ENCODE assay signal across 8 mouse cellular contexts in the genomic region with DNA sequence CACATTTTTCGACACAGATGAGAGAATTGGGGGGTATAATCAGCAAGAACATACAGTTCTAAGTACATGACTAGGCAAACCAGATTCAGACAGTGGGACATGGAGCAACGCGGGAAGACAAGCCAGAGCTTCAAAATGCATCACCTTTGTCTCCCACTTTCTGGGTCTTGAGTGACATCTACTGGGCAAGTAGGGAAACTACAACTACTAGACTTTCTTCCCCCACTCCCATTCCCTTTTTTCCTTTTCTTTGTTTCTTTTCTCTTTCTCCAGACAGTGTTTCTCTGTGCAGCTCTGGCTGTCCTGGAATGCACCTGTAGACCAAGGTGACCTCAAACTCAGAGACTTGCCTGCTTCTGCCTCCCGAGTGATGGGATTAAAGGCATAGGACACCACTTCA. TPM values are rescaled to one million over a fixed set of nuclear protein-coding genes. Genes with fewer than 3 reads are reported as not detected.
DNase-seq lines count a peak whose midpoint lies in the region; ATAC-seq and TF ChIP-seq lines count a peak whose summit lies in the region.

No protein-coding gene starts in this region.

- TF ChIP-seq CTCF in gastrocnemius, adult 2 months (IDR thresholded peaks at IDR 0.05), result peak; percentile 85
- peak; percentile 61 to 93 for TF ChIP-seq CTCF in CH12.LX (conservative IDR thresholded peaks at IDR 0.05 in 1 of 2, IDR thresholded peaks at IDR 0.05 in 1 of 2; ENCODE audit: low read depth in 2 of 2, low read length in 2 of 2)

- H3K9me3 ChIP-seq in CH12.LX (replicated peaks; ENCODE audit: low read length), result peaks cover 3% of the 10 kb centered on the region
- no peaks in the 10 kb centered on the region for H3K9me3 ChIP-seq in midbrain, embryonic 11.5 days (ENCODE audit: control insufficient read depth, low read length)

- H3K36me3 ChIP-seq in CH12.LX (replicated peaks in 1 of 2; ENCODE audit: control insufficient read depth in 1 of 2, insufficient read depth in 1 of 2, low read length in 1 of 2), result no peaks in the 10 kb centered on the region
- no peaks in the 10 kb centered on the region for H3K36me3 ChIP-seq in midbrain, embryonic 11.5 days (ENCODE audit: control insufficient read depth, insufficient read depth, low read length)

- TF ChIP-seq POLR2A in CH12.LX (IDR thresholded peaks at IDR 0.05; ENCODE audit: low read depth, low read length), result no peak

- no peak overlapping the region for H3K9ac ChIP-seq in CH12.LX (ENCODE audit: insufficient read depth, low read depth)
- no peak overlapping the region for H3K9ac ChIP-seq in midbrain, embryonic 11.5 days (ENCODE audit: low read length)

- in situ Hi-C loops in CH12.LX (cut with MboI; ENCODE audit: low pct_ligation_motif_present, low pct_unique_long_range_greater_than_20kb, low sequenced_read_pairs), result loop anchor here (10.0 kb wide), 1 partner anchor 152 kb away; no protein-coding TSS in a partner anchor

- intact Hi-C loops in gastrocnemius, adult 2 months (cut with DNase I), result loop anchor here (1.0 to 2.0 kb wide), 2 partner anchors 45 to 122 kb away; partner anchors contain the start of gene Rraga
- intact Hi-C loops in left cerebral cortex, postnatal 25 days (cut with DNase I), result loop anchor here (1.0 to 5.0 kb wide), 4 partner anchors 76 to 460 kb away; partner anchors contain the start of genes Haus6 and Rraga

- H3K4me1 ChIP-seq in CH12.LX (ENCODE audit: control insufficient read depth in 1 of 2, insufficient read depth in 2 of 2), result no peaks in the 10 kb centered on the region
- H3K4me1 ChIP-seq in midbrain, embryonic 11.5 days (ENCODE audit: control insufficient read depth, insufficient read depth, low read length), result no peaks in the 10 kb centered on the region

- no peak for TF ChIP-seq EP300 in CH12.LX (IDR thresholded peaks at IDR 0.05; ENCODE audit: low read length)

- peak; percentile 92 for ATAC-seq in granulocyte monocyte progenitor cell, adult 5-6 weeks (replicated peaks; ENCODE audit: poor library complexity, severe bottlenecking)
- ATAC-seq in midbrain, embryonic 11.5 days (ENCODE audit: low FRiP score), result peak; percentile 78

- H3K4me3 ChIP-seq in gastrocnemius, adult 2 months, result no peak overlapping the region
- H3K4me3 ChIP-seq in CH12.LX (replicated peaks in 1 of 3; ENCODE audit: low read depth in 2 of 3, low read length in 2 of 3, poor library complexity in 1 of 3), result no peak overlapping the region
- no peak overlapping the region for H3K4me3 ChIP-seq in midbrain, embryonic 11.5 days (ENCODE audit: low read depth, low read length)

- no peak overlapping the region for H3K27ac ChIP-seq in gastrocnemius, adult 2 months
- no peak overlapping the region for H3K27ac ChIP-seq in CH12.LX (ENCODE audit: insufficient read depth, low read depth)
- H3K27ac ChIP-seq in midbrain, embryonic 11.5 days (ENCODE audit: low read depth, low read length), result no peak overlapping the region

- WGBS in midbrain, embryonic 11.5 days, result 7% methylated on average over 4 of the region's 4 CpGs

- dilution Hi-C loops in CH12.LX (cut with MboI; ENCODE audit: extremely low pct_ligation_motif_present, extremely low pct_unique_long_range_greater_than_20kb, low sequenced_read_pairs), result no loop called here

- DNase-seq in gastrocnemius, adult 2 months, result peak; percentile 27
- no peak for DNase-seq in gastrocnemius, postnatal 4 days (ENCODE audit: low spot score in 2 of 2)
- DNase-seq in CH12.LX (ENCODE audit: extremely low read depth), result peak; percentile 64
- DNase-seq in cerebellum, adult 8-10 months, result peak; percentile 48
- DNase-seq in left cerebral cortex, postnatal 25 days (ENCODE audit: low spot score in 2 of 2), result peak; percentile 34 to 49
- DNase-seq in midbrain, embryonic 11.5 days (ENCODE audit: low spot score, missing footprints), result peak; percentile 93
- DNase-seq in thymus, postnatal 4 days, result peak; percentile 39

- peak; percentile 97 for TF ChIP-seq RAD21 in CH12.LX (IDR thresholded peaks at IDR 0.05; ENCODE audit: low read depth, low read length)

- no peaks in the 10 kb centered on the region for H3K27me3 ChIP-seq in CH12.LX (replicated peaks)
- H3K27me3 ChIP-seq in midbrain, embryonic 11.5 days (ENCODE audit: control insufficient read depth, insufficient read depth, low read length), result no peaks in the 10 kb centered on the region

- H3K79me2 ChIP-seq in CH12.LX (replicated peaks; ENCODE audit: control insufficient read depth, extremely low read depth, insufficient read depth, poor library complexity, severe bottlenecking), result no peaks in the 10 kb centered on the region

- H3K4me2 ChIP-seq in CH12.LX (ENCODE audit: insufficient read depth, low read depth, poor library complexity, severe bottlenecking), result no peak overlapping the region
- H3K4me2 ChIP-seq in midbrain, embryonic 11.5 days, result no peak overlapping the region

TF ChIP-seq in CH12.LX, 34 proteins besides CTCF, POLR2A, EP300 and RAD21:
- TF ChIP-seq ZC3H11A (IDR thresholded peaks at IDR 0.05; ENCODE audit: low read depth, low read length) (peak; percentile 52; the same call in 1 of the 2 replicates), RCOR1 (conservative IDR thresholded peaks at IDR 0.05; ENCODE audit: low read depth, low read length) (no peak), ZNF384 (IDR thresholded peaks at IDR 0.05; ENCODE audit: low read depth, low read length) (0 out of 2 replicates have a peak, but pooled peaks have one; percentile 18), E2F4 (IDR thresholded peaks at IDR 0.05; ENCODE audit: insufficient replicate concordance, low read depth, low read length) (peak; percentile 95), SMC3 (IDR thresholded peaks at IDR 0.05; ENCODE audit: low read depth, low read length) (peak; percentile 75), MYC (IDR thresholded peaks at IDR 0.05; ENCODE audit: low read depth, low read length) (peak; percentile 37; the same call in 1 of the 2 replicates), TBP (conservative IDR thresholded peaks at IDR 0.05; ENCODE audit: low read depth, low read length) (no peak), MAX (IDR thresholded peaks at IDR 0.05; ENCODE audit: low read length) (no peak), JUND (conservative IDR thresholded peaks at IDR 0.05; ENCODE audit: low read depth, low read length) (0 out of 2 replicates have a peak, but pooled peaks have one; percentile 29)

RNA-seq across cellular contexts. Expression of gene Plin2, which starts 27.0 kb away (rescaled TPM):
- total RNA-seq in gastrocnemius, adult 2 months (2021), result 10 to 100 TPM; 32.4 to 60.2 TPM
- 100 to 1,000 TPM in 1 of 2 experiments, 10 to 100 TPM in 1; 95.5 to 103 TPM for total RNA-seq in gastrocnemius, postnatal 4 days (2021)
- total RNA-seq in CH12.LX (2012; rRNA removed) (28.9 and 44.9 TPM in 2 replicates), CH12.LX (2014; rRNA removed) (13.4 and 13.6 TPM in 2 replicates)
- 22.9 and 25.6 TPM in 2 replicates for polyA plus RNA-seq in CH12.LX (2012; ENCODE audit: insufficient read length, low read depth)
- total RNA-seq in granulocyte monocyte progenitor cell, adult 5-6 weeks (2014; fragmentation: Nextera tagmentation), result 51.6 and 63.3 TPM in 2 replicates
- 73.6 and 73.7 TPM in 2 replicates for total RNA-seq in granulocyte monocyte progenitor cell, adult 5-6 weeks (2017)
- 10 to 100 TPM; 10.8 to 12.3 TPM for total RNA-seq in left cerebral cortex, postnatal 25 days (2021)
- 72.3 and 79.7 TPM in 2 replicates for polyA plus RNA-seq in midbrain, embryonic 11.5 days (2014; fragmentation: Nextera tagmentation; extraction: Ambion mirVana)

RNA-seq across cellular contexts. Expression of gene Dennd4c, which starts 51.5 kb away (rescaled TPM):
- 10 to 100 TPM; 27.5 to 28.8 TPM for total RNA-seq in gastrocnemius, adult 2 months (2021)
- 10 to 100 TPM; 23.6 to 26.0 TPM for total RNA-seq in gastrocnemius, postnatal 4 days (2021)
- 4.2 and 4.4 TPM in 2 replicates for total RNA-seq in CH12.LX (2012; rRNA removed)
- total RNA-seq in CH12.LX (2014; rRNA removed), result 4.0 and 4.9 TPM in 2 replicates
- 3.5 and 4.6 TPM in 2 replicates for polyA plus RNA-seq in CH12.LX (2012; ENCODE audit: insufficient read length, low read depth)
- 14.0 and 34.5 TPM in 2 replicates for total RNA-seq in granulocyte monocyte progenitor cell, adult 5-6 weeks (2014; fragmentation: Nextera tagmentation)
- total RNA-seq in granulocyte monocyte progenitor cell, adult 5-6 weeks (2017), result 20.4 and 20.7 TPM in 2 replicates
- total RNA-seq in left cerebral cortex, postnatal 25 days (2021), result 10 to 100 TPM in 1 of 2 experiments, 1 to 10 TPM in 1; 8.8 to 11.3 TPM
- 4.9 and 5.0 TPM in 2 replicates for polyA plus RNA-seq in midbrain, embryonic 11.5 days (2014; fragmentation: Nextera tagmentation; extraction: Ambion mirVana)

Comparison
In these comparisons a context has a peak if more than half of its experiments do, and no peak if none do; other contexts are left out.
1. DNase-seq: peak in gastrocnemius, adult 2 months (single experiment), CH12.LX (single experiment), cerebellum, adult 8-10 months (single experiment), left cerebral cortex, postnatal 25 days (2 of 2), midbrain, embryonic 11.5 days (single experiment) and thymus, postnatal 4 days (single experiment); none in gastrocnemius, postnatal 4 days (0 of 2).